15 mouse cellular contexts compared by ENCODE assay signal in the genomic region with DNA sequence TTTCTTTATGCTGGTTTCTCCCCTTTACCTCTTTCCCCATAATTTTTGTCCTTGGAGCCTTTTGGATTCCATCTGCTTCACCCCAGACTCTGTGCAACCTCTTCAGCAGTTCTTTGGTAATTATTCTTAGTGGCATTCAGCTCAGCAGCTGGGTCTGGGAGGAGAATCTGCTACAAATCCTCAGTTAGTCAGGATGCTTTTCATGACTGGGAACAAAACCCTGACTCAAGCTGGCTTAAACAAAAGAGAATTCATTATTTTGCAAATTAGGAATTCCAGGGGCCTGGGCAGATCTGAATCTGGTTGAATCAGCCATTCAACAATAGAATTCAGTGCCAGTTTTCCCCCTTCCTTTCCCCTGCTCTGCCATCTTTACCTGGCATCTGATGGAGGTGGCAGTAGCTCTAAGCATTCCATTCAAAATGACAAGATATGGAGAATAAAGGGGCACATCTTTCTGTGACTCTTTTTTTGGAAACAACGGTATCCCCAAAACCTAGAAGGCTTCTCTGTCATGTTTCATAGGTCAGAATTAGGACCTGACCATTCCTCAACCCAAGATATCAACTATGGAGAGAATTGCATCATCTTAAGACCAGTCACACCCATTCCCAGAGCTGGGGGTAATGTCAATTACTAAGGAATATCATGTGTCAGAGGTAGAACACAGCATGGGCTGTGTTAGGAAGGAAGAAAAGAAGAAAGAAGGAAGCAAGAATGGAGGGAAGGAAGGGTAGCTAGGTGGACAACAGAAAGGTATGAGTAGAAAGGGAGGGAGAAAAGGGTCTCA.
DNase-seq lines count a peak whose midpoint lies in the region; ATAC-seq and TF ChIP-seq lines count a peak whose summit lies in the region.
"Had no signal": no experiment of that assay in that cellular context is flagged by ENCODE, and none has a peak within 500 bp of the region (broad histone marks: within the 10 kb centered on the region; RNA-seq: fewer than 3 reads in every experiment).

No protein-coding gene starts in this region.

- no peak for ATAC-seq in hindbrain, embryonic 16.5 days

- H3K79me2 ChIP-seq in C2C12 (ENCODE audit: control insufficient read depth, insufficient read depth), result no peaks in the 10 kb centered on the region
- H3K79me2 ChIP-seq in heart, adult 2 months (replicated peaks; ENCODE audit: control insufficient read depth, insufficient read depth, low read length), result no peaks in the 10 kb centered on the region

- H3K79me3 ChIP-seq in C2C12 (ENCODE audit: low read depth), result no peaks in the 10 kb centered on the region

- no peak for TF ChIP-seq EP300 in heart, adult 2 months (IDR thresholded peaks at IDR 0.05; ENCODE audit: insufficient read depth, low read depth, low read length)

- no peak for TF ChIP-seq POLR2A in brain, embryonic 14.5 days (IDR thresholded peaks at IDR 0.05; ENCODE audit: borderline replicate concordance, extremely low read depth, insufficient read depth, insufficient read length, poor library complexity, severe bottlenecking)
- no peak for TF ChIP-seq POLR2A in heart, adult 2 months (IDR thresholded peaks at IDR 0.05; ENCODE audit: insufficient read depth, low read depth, low read length)

- DNase-seq in hindbrain, embryonic 10.5 days (ENCODE audit: low spot score), result no peak
- peak; percentile 83 for DNase-seq in brain, embryonic 14.5 days (ENCODE audit: low read depth)
- DNase-seq in layer of hippocampus, adult 8-10 months (ENCODE audit: low spot score in 2 of 2), result peak; percentile 19 to 24
- DNase-seq in urinary bladder, adult 2 months (ENCODE audit: low spot score), result no peak
- DNase-seq in heart, adult 2 months, result no peak
- no peak for DNase-seq in cerebellum, postnatal 4 days (ENCODE audit: low spot score in 2 of 2)
- DNase-seq: adrenal gland, postnatal 14 days; cerebellum, adult 11-12 months; liver, embryonic 13.5 days; right cerebral cortex, adult 18-20 months had no signal

- H3K27me3 ChIP-seq in hindbrain, embryonic 10.5 days (ENCODE audit: insufficient read depth, poor library complexity, severe bottlenecking), result no peaks in the 10 kb centered on the region
- H3K27me3 ChIP-seq in hindbrain, embryonic 16.5 days (replicated peaks; ENCODE audit: control insufficient read depth, insufficient read depth, low read length), result no peaks in the 10 kb centered on the region
- H3K27me3 ChIP-seq in C2C12 (ENCODE audit: control insufficient read depth, insufficient read depth, insufficient read length), result no peaks in the 10 kb centered on the region
- no peaks in the 10 kb centered on the region for H3K27me3 ChIP-seq in heart, adult 2 months (ENCODE audit: control insufficient read depth, insufficient read depth, low read length)
- H3K27me3 ChIP-seq: kidney, embryonic 15.5 days; liver, embryonic 13.5 days had no signal

- intact Hi-C loops in heart, adult 2 months (cut with DNase I), result no loop called here

- peak overlapping the region; percentile 66 for H3K27ac ChIP-seq in hindbrain, embryonic 10.5 days
- no peak overlapping the region for H3K27ac ChIP-seq in hindbrain, embryonic 16.5 days (ENCODE audit: low read depth, low read length)
- H3K27ac ChIP-seq in heart, adult 2 months, result no peak overlapping the region
- H3K27ac ChIP-seq: kidney, embryonic 15.5 days; liver, embryonic 13.5 days; macrophage had no signal

- H3K9ac ChIP-seq in hindbrain, embryonic 16.5 days (ENCODE audit: low read depth, low read length), result no peak overlapping the region
- no peak overlapping the region for H3K9ac ChIP-seq in heart, adult 2 months (ENCODE audit: low read depth, low read length)
- H3K9ac ChIP-seq: kidney, embryonic 15.5 days; liver, embryonic 13.5 days had no signal

- no peaks in the 10 kb centered on the region for H3K9me3 ChIP-seq in hindbrain, embryonic 10.5 days
- H3K9me3 ChIP-seq in hindbrain, embryonic 16.5 days (ENCODE audit: control insufficient read depth, low read length), result no peaks in the 10 kb centered on the region; the same call in 1 of the 2 replicates
- H3K9me3 ChIP-seq: kidney, embryonic 15.5 days; liver, embryonic 13.5 days had no signal

- no peak for TF ChIP-seq CTCF in C2C12 (IDR thresholded peaks at IDR 0.05; ENCODE audit: control insufficient read depth, insufficient read depth, insufficient read length)
- no peak for TF ChIP-seq CTCF in brain, embryonic 14.5 days (IDR thresholded peaks at IDR 0.05; ENCODE audit: borderline replicate concordance, extremely low read depth, insufficient read depth, insufficient read length)
- no peak for TF ChIP-seq CTCF in heart, adult 2 months (IDR thresholded peaks at IDR 0.05)

- no peak overlapping the region for H3ac ChIP-seq in C2C12 (ENCODE audit: control insufficient read depth, insufficient read length, low read depth)

- WGBS in hindbrain, embryonic 10.5 days, result 61% methylated on average over 1 of the region's 1 CpGs
- 64% methylated on average over 1 of the region's 1 CpGs for WGBS in hindbrain, embryonic 16.5 days
- 77% methylated on average over 1 of the region's 1 CpGs for whole genome bisulfite sequencing in heart, adult 2 months

- H3K4me2 ChIP-seq in hindbrain, embryonic 16.5 days (ENCODE audit: low read length), result no peak overlapping the region
- H3K4me2 ChIP-seq: heart, embryonic 11.5 days; kidney, embryonic 15.5 days; liver, embryonic 13.5 days had no signal

- H3K36me3 ChIP-seq in hindbrain, embryonic 10.5 days, result no peaks in the 10 kb centered on the region
- no peaks in the 10 kb centered on the region for H3K36me3 ChIP-seq in hindbrain, embryonic 16.5 days (ENCODE audit: control insufficient read depth, insufficient read depth, low read length)
- H3K36me3 ChIP-seq in C2C12 (ENCODE audit: control insufficient read depth, insufficient read depth), result no peaks in the 10 kb centered on the region
- no peaks in the 10 kb centered on the region for H3K36me3 ChIP-seq in heart, adult 2 months (ENCODE audit: control insufficient read depth, insufficient read depth, low read length)
- H3K36me3 ChIP-seq: kidney, embryonic 15.5 days; liver, embryonic 13.5 days had no signal

- no peak overlapping the region for H3K4me3 ChIP-seq in hindbrain, embryonic 10.5 days
- no peak overlapping the region for H3K4me3 ChIP-seq in hindbrain, embryonic 16.5 days (ENCODE audit: low read length)
- H3K4me3 ChIP-seq in C2C12 (ENCODE audit: insufficient read depth, poor library complexity, severe bottlenecking), result no peak overlapping the region
- no peak overlapping the region for H3K4me3 ChIP-seq in heart, adult 2 months
- H3K4me3 ChIP-seq: kidney, embryonic 15.5 days; liver, embryonic 13.5 days had no signal

- H3K4me1 ChIP-seq in hindbrain, embryonic 10.5 days (replicated peaks), result peaks cover 11% of the 10 kb centered on the region
- H3K4me1 ChIP-seq in hindbrain, embryonic 16.5 days (ENCODE audit: control insufficient read depth, insufficient read depth, low read depth, low read length), result no peaks in the 10 kb centered on the region
- no peaks in the 10 kb centered on the region for H3K4me1 ChIP-seq in heart, adult 2 months (ENCODE audit: control insufficient read depth, insufficient read depth, low read length)
- H3K4me1 ChIP-seq: kidney, embryonic 15.5 days; liver, embryonic 13.5 days had no signal

TF ChIP-seq in C2C12, 6 proteins besides CTCF, POLR2A, EP300 and RAD21:
- peak; percentile 53 for TF ChIP-seq CEBPB (IDR thresholded peaks at IDR 0.05; ENCODE audit: low read depth)
- no peak for TF ChIP-seq FOSL1 (IDR thresholded peaks at IDR 0.05; ENCODE audit: insufficient read depth, low read length, poor library complexity, severe bottlenecking)

Comparison
In these comparisons a context has a peak if more than half of its experiments do, and no peak if none do; other contexts are left out.
1. DNase-seq: peak in brain, embryonic 14.5 days (single experiment) and layer of hippocampus, adult 8-10 months (2 of 2); none in hindbrain, embryonic 10.5 days (single experiment), urinary bladder, adult 2 months (single experiment), heart, adult 2 months (0 of 2) and cerebellum, postnatal 4 days (0 of 2).